Mouse (Mus musculus) kidney, adult 8-10 months (tissue): ENCODE data around the gene Naa50.

Source experiments
- DNase-seq, 2 experiments: peaks; one replicate each; pipeline ENCODE4 v3.0.0; 2022

Gene Naa50

DNA sequence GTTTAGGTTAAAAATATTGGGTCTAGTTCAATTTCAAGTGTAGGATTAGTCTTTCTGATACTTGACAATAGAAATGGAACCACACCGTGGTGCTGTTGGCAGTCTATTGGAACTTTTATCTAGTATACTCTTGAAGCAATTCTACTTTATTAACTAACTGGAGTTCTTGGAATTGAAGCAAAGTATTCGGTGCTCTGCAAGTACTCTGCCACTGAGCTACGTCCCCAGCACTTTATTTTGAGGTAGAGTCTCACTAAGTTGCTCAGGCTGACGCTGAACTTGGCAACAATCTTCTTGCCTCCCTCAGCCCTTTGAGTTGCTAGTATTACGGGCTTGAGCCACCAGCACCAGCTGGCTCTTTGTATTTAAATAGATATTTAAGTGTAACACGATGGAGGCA, 1.9 kb downstream of the Naa50 start:
- DNase-seq: peak in 1 of 2 experiments; percentile 17

DNA sequence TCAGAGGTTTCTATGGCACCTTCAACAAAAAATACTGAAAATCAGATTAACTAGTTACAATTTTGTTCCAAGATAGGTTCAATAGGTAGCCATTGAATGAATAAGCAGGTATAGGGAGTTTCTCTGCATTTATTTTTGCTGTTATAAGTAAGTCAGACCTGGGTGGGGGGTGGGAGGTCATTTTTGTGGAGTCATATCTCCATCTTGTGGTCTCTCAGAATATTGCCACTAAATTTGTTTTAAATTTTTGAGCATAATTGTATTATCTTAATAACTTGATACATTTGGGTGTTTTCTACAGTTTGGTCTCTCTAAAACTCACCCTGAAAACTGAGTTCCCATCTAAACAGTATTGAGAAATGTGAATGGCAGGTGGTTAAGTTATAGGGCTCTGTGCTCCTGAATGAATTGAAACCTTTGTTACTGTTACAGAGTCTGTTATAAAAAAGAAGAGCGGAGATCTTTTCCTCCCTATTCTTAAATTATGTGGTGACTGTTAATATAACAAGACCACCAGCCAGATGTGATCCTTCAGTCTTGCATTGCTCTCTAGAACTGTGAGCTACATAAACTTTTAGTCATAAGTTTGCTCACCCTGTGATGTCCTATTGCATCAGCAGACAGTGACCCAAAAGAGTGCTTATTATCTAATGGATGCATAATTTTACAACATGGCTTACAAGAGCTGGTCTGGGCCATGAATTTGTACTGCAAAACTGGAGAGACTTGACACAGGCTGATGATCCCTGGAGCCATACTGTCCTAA, 9.6 kb downstream of the Naa50 start:
- DNase-seq: no peak

DNA sequence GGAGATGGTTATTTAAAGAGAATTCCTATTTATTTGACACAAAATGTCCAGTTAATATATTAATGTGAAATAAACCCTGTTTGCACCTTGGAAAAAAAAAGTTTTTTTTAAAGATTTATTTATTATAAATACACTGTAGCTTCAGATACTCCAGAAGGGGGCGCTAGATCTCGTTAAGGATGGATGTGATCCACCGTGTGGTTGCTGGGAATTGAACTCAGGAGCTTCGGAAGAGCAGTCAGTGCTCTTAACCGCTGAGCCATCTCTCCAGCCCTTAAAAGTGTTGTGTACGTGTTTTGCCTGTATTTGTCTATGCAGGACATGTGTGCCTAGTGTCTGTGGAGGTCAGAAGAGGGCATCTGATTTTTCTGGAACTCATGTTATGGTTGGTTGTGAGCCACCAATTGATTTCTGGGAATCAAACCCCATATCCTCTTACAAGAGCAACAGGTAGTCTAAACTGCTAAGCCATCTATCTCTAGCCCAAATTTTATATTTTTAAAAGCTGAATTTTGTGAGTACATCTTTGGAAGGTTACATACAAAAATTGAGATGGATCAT, 14.9 kb downstream of the Naa50 start:
- no peak for DNase-seq

DNA sequence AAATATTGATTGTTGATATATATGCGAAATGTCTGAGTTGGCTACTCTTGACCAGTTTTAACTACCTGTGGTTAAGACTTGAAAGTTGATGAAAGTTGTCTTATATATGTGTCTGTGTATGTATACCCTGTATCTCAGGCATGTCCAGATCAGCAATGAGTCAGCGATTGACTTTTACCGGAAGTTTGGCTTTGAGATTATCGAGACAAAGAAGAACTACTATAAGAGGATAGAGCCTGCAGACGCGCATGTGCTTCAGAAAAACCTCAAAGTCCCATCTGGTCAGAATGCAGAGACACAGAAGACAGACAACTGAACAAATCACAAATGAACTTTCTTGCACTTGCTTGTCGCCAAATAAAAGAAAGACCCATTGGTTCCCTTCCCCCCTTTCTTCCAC, 19.7 kb downstream of the Naa50 start:
- no peak for DNase-seq

DNA sequence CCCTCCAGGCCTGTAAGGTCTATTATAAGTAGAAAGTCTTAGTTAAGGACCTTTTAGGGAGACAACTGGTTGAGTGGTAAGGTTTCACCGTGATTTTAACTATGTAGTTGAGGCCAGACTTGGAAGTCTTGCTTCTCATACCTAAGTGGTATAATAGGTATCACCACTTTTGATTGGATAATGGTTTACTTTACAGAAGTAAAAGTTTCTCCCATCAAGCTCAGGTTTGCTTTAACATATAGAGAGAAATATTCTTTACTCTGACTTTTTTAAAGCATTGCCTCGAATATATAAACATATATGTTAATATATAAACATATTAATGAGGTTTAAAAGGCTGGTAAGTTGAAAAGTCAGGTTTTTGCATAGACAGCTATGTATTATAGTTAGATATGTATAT, 24.2 kb downstream of the Naa50 start:
- no peak for DNase-seq

DNA sequence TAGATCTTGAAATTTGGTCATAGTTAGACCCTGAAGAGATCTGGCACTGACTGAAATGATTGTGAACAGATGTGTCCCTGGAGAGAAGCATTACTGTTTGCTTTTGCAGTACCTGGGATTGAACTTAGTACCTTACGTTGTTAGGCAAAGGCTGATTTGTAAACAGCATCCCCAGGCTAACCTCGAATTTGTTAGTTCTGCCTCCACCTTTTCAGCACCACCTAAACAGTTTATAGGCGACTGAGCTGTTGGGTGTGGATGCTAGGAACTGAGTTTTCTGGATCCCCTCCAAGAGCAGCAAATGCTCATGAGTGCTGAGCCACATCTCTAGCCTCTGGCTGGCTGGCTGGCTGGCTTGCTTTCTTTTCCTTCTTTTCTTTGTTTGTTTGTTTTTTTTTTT, 25.6 kb downstream of the Naa50 start:
- DNase-seq: no peak

DNA sequence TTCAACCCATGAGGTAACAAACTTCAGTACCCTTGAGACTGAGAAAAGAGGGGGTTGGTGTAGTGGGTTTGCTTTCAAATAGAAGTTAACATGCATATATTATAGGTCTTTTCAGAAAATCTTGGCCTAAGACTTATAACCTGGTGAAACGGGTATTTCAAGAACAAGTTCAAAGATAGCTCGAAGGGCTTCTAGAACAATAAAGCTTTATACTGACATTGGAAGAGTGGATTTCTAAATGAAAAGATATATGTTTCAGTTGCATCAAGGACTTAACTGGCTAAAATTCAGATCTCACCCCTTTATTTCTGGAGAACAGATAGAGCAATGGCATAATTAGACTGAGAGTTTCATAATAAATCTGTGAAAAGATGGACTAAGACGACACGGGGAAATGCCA, 29.4 kb downstream of the Naa50 start:
- no peak for DNase-seq

DNA sequence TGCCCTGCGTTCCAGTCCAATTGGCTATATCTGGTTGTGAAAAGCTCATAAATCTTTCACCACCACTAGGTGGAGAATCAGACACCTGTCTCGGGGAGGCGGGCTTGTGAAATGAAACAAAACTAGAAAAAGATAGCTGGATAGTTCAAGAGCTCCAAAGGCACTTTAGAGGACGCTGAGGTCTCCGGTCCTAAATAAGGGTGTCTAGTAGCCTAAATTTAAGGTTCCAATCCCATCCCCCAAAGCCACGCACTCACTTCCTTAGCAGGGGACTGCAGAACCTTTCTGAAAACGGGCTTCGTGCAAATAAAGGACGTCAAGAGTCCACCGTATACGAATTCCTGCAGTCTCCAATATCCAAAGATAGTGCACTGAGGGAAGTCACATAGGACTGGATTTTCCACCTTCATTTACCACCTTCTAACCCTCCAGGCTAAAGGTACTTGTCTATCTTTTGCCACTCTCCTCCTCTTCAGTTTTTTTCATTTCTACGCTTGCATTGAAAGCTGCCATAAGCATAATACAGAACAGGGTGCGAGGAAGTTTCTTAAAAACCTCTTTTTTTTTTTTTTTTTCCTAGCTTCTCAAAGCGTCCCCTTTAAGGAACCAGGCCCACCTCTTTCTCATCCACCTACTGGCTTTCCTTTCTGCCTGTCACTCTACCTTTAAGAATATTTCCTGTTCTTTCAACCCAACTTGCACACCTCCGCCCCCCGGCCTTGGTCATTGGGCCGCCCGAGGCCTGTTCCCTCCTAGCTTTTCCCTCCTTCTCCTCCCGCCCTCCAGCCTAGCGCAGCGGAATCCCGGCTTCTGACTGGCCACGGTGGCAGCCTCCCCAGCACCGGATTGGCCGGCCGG, 32.9 kb downstream of the Naa50 start:
- peak; percentile 99 for DNase-seq

DNA sequence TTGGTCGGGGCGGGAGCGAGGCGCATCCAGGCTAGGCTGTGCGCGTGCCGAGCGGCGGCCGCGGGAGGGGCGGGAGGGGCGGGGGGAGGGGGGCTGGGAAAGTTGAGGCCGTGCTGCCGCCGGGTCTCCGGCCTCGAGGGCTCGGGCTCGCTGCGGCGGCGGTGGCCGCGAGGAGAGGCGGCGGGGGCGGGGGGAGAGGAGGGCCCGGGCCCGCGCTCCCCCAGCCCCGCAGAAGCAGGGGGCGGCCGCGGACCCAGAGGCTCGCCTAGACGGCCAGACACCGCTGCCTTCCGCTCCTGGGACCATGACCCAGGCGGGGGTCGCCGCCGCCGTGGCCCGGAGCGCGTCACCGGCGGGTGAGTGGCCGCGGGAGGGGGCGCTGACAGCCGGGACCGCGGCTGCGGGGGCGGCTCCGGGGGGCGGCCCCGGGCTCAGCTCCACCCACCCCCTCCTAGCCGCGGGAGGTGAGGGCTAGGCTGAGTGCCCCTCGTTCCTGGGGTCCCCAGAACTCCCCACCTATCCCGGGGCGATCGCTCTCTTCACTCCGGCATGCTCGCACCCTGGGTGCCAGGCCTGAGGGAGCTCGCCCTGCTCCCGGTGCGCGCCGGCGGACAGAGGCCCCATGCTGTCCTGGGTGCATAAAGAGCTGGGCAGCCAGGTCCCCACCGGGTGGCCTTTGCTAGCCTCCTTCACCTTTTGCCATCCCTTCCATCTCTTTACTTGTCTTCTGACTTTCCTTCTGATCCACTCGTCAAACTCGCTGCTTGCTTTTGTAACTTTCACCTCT, 33.7 kb downstream of the Naa50 start, which contains the start of gene Usf3:
TSS of gene Usf3 (plus strand) at position 92 of the 787 bp plus-strand sequence.
- peak; percentile 44 to 47 for DNase-seq

DNA sequence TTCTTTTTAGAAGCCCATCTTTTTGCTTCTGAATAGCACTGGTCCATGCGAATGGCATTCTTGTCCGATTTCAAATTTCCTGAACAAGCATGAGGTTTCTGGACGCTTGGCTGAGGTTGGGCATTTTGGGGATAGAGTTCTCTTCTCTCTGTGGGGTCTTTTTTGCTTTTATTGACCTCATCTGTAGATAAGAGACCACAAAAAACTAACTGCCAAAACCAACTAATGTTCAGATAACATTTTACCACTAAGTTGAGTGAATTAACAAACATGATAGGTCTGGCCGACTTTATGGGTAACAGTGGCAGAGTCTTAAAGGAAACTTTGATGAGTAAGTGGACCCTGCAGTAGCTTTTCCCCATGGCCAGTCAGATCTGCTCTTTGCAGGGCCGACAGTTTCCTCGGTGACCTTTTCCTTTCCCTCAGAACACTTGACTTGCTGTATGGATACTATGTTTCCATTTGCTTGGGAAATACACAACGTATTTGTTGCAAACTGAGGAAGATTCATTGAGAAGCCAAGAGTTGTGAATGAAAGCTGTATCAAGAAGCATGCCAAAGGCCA, 34.4 kb downstream of the Naa50 start:
- DNase-seq: no peak

DNA sequence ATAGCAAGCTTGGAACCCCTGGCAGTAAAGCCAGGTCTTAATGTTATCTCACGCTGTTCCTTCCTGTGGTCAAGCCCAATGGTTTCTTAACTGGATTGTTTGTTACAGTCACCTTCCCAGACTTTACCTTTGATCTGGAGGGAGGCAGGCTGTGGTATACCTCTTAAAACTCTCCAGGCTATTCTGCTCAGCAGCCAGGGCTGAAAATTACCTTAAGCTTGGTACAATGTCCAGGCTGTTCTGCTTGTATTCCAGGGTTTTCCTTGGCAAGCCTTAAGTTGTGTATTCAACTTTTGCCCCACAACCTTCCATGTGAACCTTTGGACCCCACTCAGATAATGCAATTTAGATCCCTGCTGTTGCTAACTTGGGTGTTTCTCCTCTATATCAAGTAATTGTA, 35.4 kb downstream of the Naa50 start:
- DNase-seq: peak; percentile 65 to 81

DNA sequence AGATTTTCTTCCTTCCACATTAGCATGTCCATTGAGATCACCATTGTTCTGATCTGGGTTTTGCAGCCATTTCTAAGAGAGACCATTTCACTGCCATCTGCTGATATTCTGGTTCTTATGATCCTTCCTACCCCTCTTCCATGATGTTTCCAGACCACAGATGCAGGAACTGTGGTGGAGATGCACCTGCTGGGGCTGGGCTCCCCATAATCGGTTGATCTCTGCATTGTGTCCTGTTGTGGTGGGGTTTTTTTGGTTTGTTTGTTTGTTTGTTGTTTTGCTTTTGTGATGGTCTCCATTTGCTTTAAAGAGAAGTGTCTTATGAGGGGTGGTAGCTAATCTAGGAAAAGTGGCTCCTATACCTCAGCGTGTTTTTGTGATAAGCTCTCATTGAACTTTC, 36.9 kb downstream of the Naa50 start:
- no peak for DNase-seq

DNA sequence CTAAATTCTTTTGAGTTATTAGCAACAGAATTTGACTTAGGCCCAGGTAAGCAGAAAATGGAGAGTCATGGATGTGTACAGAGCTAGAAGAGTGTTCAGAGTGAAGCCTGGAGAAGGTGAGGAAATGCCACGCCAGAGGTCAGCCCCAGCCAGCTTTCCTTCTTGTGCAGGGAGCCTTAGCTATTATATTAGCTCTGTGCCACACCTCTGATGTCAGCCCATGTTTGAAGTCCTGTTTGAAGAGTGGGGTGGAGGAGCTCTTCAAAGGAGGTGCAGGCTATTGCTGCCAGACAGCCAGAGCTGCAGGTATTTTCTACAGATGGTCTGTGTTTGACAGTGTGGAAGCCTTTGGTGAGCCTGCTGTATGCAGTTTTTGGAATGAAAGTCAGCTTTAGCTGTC, 38.9 kb downstream of the Naa50 start:
- DNase-seq: no peak

DNA sequence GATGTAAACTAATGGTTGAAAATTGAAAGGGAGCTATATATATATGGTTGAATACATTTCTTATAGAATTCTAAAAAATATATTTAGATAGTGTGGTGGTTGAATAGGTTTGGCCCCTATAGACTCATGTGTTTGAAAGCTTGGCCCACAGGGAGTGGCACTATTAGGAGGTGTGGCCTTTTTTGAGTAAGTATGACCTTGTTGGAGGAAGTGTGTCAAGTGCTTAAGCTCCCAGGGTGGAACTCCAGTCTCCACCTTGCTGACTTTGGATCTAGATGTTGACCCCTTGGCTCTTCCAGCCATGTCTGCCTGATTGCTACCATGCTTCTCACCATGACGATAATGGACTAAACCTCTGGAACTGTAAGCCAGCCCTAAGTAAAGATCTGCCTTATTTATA, 43.0 kb downstream of the Naa50 start:
- DNase-seq: no peak

DNA sequence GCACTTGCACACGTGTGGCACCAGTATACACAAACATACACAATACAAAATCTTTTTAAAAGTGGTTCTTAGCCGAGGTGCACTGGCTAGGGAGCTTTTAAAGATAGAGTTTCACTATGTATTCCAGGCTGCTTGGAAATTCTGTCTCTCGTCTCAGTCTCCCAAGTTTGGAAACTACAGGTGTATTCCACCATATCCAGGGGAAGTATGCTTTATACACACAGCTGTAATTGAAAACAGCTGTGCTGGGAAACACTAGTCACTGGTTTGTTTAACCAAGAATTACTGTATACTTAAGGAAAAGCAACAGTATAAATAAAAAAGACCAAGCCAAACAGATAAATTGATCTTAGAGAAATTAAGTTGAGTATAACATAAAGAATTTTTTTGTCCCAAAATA, 45.1 kb downstream of the Naa50 start:
- DNase-seq: no peak

DNA sequence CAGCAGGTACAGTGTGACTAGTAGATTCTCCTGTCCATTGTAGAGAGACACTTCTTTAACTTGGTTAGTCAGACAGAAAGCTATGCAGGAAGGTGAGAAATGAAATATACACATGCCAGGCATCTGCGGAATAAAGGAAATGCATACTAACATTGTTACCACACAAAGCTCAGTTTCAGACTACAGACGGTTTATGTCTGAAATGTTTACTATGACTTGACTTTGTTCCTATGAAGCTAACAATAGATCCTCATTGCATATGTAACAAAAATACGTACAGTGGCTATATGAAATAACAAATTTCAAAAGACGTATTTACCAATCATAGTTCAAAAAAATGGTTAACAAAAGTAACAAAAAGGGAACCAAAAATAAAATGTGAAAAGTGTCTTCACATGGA, 47.5 kb downstream of the Naa50 start:
- DNase-seq: no peak

DNA sequence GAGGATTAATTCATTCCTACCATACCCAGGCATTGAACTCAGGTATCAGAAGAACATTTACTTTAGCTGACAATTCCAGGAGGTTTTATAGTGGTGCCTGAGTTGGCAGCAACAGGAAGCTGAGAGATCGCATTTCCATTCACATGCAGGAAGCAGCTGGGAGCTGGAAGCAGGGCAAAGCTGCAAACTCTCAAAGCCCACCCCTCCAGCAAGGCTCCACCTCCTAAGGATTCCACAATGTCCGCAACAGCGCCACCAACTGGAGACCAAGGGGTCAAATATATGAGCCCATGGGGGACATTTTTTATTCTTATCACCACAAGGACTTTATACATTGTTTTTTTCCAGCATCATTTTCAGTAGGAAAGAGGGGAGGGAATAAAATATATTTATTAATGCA, 49.1 kb downstream of the Naa50 start:
- DNase-seq: no peak

DNA sequence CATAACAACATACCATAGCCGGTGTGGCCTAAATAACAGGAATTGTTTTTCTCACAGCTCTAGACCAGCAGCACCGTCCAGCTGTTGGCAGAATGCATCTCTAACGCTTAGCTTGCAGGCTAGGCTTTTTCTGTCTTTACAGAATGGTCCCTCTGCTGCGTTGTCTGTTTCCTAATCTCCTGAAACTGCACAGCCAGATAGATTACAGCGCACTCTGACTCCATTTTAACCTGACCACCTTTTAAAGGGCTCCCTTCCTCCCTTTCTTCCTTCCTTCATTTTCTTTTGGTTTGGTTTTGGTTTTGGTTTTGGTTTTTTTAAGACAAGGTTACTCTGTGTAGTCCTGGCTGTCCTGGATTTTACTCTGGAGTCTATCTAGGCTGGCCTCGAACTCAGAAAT, 50.4 kb downstream of the Naa50 start:
- DNase-seq: no peak

DNA sequence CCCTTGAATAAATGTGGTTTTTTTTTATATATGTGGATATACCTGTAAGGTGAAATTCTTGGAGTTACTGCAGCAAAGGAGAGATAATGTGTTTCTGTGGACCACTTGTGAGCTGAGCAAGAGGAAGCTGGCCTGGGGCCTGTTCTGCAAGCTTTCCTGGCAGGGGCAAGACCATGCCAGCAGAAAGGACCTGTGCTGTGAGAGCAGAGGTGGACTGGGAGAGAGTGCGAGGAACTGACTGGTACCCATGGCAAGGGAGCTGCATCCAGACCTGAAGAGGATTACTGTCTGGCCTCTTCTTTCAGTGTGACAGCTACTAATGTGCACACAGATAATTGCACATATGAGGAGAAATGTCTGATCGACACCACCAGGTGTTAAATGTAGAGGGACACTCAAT, 51.3 kb downstream of the Naa50 start:
- DNase-seq: no peak

DNA sequence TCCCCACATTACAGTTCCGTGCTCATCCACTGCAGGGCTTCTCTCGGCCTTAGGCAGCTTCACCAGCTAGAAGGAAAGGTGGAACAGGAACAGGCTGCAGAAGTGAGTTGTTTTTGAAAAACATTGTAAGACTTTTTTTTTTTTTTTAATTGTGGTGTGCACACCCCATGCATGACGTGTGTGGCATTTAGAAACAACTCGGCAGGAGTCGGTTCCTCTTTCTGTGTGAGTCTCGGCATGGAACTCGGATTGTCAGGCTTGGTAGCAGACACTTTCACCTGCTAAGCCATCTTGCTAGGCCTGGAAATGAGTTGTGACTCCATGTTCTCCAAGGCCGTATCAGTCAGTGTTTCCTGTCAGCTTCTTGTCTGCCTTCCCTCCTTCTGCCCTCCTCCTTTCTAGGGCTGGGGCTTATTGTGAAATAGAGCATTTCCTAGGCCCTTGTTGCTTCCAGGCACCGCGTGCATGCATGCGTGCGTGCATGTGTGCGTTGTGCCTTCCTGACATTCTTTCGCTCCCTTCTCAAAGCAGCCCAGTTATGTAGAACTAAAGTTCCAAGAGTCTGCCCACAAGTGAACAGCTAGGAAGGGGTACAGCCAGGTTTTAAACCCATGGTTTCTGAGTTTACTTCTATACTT, 59.6 kb downstream of the Naa50 start:
- no peak for DNase-seq

DNA sequence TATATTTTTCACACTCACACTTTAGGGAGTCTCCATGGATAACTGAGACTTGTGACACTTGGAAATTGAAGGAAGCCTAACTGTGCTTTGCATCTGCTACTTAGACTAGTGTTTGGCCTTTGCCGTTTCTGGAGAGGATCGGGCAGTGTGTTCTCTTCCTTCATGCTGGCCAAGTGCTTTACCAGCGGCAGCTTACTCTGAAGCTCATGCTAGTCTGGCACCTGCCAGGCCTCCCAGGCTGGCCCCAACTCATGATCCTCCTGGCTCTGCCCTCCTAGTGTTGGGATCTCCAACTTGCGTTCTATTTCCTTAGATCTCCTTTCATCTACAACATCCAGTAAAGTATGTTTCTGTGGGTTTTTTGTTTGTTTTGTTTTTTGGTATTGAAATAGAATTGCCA, 60.5 kb downstream of the Naa50 start:
- DNase-seq: no peak

DNA sequence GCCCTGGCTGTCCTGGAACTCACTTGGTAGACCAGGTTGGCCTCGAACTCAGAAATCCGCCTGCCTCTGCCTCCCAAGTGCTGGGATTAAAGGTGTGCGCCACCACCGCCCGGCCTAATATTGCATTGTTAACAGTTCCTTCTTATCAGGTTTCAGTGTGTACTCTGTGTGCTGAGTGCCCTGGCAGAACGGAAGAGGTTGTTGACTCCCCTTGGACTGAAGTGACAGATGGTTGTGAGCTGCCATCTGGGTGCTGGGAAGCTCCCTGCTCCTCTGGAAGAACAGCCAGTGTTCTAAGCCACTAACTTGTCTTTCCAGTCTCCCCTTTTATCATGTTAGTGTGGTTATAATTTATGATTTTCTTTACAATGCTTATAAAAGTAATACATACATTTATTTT, 64.7 kb downstream of the Naa50 start:
- no peak for DNase-seq
